Mouse (Mus musculus) brain, embryonic 14.5 days (tissue): Measurements from ENCODE around the gene Rnf39.

Experiments
- CTCF ChIP-seq: fragments of 200-500 bp; IDR thresholded peaks from 2 replicates; pipeline ENCODE4 v1.5.1; 2012; ENCODE audit warnings: inconsistent platforms, mild to moderate bottlenecking, moderate library complexity, borderline replicate concordance; ENCODE audit not compliant: insufficient read depth, insufficient read length; ENCODE audit errors: extremely low read depth
- POLR2A ChIP-seq: fragments of 200-500 bp; IDR thresholded peaks from 2 replicates; pipeline ENCODE4 v1.6.1; 2012; ENCODE audit warnings: mild to moderate bottlenecking, inconsistent platforms, borderline replicate concordance; ENCODE audit not compliant: poor library complexity, insufficient read depth, insufficient read length, severe bottlenecking; ENCODE audit errors: extremely low read depth

GRCm38 (mm10) chr17:36988475-36988874 is 45.8 kb downstream of the Rnf39 start:
- TF ChIP-seq CTCF, result no peak
- TF ChIP-seq POLR2A, result no peak
